Mouse (Mus musculus) retina, embryonic 14.5 days (tissue): ENCODE measurements around the gene Gpr161.

Source experiments
- DNase-seq: peaks from one replicate; pipeline ENCODE4 v3.0.0-alpha.2; 2015; ENCODE audit warnings: low spot score

The Gpr161 gene

GRCm38 (mm10) chr1:165295489-165295888 lies at the start of gene Gpr161:
Gene Gpr161, plus strand, starts transcription at chr1:165295789.
- no peak for DNase-seq

DNA sequence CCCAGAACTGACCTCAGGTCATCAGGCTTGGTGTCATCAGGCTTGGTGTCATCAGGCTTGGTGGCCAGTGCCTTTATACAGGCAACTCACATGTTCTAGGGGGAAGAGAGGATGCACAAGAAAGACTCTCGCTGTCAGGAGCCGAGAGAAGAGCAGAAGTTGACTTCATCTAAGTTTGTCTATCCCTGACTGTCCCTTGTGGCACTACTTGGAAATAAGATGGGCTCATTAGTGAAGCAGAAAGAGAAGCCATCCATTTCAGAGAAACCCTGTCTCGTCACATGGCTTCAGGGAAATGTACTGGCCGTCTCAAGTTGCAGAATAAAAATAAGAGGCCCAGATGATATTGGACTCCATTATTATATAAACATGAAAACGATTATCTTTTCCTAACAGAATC lies 49.0 kb upstream of the Gpr161 start:
- DNase-seq = no peak

DNA sequence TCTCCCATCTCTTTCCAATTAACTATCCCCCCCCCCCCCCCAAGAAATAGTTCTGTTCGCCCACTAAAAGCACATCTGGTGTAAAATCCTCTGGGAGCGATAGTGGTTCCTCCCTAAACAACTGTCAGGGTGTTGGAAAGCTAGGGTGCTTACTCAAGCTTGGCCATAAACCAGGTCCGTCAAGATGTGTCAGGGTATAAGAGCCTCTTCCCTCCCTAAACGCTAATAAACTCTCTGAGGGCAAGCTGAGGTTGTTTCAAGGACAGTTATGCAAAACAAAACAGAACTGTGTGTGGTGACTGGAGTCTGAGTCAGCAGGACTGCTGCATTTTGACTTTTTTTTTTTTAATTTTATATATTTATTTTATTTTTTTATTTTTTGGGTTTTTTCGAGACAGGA lies 48.5 kb upstream of the Gpr161 start:
- DNase-seq = no peak

GRCm38 (mm10) chr1:165247788-165248187 lies 47.8 kb upstream of the Gpr161 start:
- DNase-seq = no peak

DNA sequence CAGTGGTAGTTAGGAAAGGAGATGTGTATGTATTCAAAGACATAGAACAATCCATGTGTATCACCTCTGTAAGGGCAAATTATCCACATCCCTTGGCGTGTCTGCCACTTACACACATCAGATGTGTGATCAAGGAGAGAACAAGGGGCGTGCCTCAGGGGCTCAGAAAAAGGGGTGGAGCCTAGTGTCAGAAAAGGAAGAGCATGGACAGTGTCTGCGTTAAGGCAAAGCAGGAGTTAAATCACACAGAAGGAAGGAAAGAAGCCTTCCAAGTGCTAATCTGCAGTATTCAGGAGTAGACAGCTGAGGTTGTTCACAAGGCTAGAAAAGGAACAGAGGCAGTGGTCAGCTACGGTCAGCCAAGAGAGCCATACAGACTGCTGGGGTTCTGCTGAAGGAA lies 46.7 kb upstream of the Gpr161 start:
- no peak for DNase-seq

GRCm38 (mm10) chr1:165250546-165250945 lies 45.0 kb upstream of the Gpr161 start:
- no peak for DNase-seq

DNA sequence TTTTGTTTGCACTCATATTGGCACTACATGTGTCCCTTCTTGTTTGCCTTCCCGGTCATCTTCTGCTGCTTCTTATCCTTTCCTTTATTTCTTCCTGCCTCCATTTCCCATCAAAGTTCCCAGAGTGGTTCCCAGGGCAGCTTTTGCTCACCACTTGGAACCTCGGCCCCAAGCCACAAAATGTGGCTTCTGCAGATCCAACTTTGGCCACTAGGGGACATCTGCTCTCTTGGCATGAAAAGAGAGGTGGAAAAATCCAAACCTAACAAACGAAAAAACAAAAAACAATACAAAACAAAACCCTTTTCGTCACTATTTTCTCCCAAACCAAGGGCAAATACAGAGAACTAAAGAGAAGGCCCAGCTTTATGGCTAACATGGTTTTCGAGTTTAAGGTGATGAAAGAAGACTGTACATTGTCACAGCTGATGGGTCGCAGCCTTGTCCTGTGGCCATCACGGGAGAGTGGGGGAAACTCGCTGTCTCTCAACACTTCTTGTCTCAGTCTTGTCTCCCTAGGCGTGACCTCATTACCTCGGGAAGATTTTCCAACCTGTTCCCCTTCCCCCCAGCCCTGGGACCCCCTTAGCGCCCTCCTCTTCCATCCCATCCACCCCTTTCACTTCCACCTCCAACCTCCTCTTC lies 43.4 kb upstream of the Gpr161 start:
- DNase-seq = peak; percentile 82

GRCm38 (mm10) chr1:165274946-165275345 lies 20.6 kb upstream of the Gpr161 start:
- no peak for DNase-seq

GRCm38 (mm10) chr1:165280741-165281140 lies 14.8 kb upstream of the Gpr161 start:
- peak; percentile 11 for DNase-seq

DNA sequence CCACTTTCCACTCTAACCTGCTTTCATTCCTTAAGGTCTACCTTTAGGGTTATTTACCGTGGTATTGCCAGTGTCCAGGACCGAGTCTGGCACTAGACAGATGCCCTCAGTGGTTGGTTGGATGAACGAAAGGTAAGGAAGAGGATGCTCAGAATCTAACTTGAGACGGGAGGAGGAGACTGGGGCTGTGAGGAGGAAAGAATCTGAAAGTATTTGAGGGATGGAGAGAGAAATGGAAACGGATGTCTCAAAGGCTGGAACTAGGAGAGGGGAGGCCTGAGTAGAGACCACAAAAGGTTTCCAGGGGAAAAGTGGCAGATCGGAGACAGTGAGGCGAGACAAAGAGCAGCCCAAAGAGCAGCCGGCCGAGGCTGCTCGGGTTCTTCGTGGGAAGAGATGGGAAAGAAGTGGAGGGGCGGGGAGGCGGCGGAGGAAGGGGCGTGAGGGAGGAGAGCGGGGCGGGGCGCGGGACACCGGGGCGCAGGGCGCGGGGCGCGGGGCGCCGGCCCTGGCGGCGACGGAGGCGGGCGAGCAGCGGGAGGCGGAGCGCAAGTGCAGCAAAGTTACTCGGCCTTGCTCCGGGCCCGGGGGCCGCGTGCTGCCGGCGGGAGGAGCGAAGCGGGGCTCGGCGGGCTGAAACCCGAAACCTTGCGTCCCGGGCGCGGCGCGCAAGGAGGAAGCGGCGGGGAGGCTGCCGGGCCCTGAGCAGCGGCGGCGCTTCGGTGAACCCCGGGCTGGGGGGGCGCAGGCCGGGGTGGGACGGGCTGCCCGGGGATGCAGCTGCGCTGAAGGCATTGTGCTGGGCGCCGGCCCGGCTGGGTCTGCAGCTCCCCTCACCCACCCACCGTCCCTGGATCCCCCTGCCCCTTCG lies 14.0 kb upstream of the Gpr161 start:
- peak; percentile 71 for DNase-seq

GRCm38 (mm10) chr1:165282222-165282966 lies 13.2 kb upstream of the Gpr161 start:
- DNase-seq = no peak

- no peak for DNase-seq
These were observed 12.6 kb upstream of the Gpr161 start for GRCm38 (mm10) chr1:165282967-165283345.

- no peak for DNase-seq
These were observed 11.5 kb upstream of the Gpr161 start for GRCm38 (mm10) chr1:165284096-165284495.

DNA sequence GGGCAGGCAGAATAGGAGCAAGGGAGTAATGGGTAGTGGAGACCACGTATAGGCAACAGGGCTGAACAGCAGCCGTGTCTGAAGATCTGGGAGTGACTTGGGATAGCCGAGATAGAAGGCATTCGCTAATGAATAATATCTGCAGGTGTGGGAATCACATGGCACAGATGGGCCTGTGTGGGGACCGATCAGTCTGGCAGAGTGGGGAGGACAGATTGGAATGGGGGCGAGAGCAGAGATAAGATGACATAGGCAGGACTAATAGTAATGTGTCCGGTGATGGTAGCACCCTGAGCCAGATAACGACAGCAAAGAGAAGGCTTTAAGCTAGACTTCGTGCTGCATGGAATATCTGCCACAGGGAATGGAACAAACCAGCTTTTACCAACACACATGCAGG lies 7.4 kb upstream of the Gpr161 start:
- no peak for DNase-seq

- no peak for DNase-seq
These were observed 5.8 kb upstream of the Gpr161 start for GRCm38 (mm10) chr1:165289831-165290230.

- DNase-seq = no peak
These were observed 4.0 kb upstream of the Gpr161 start for GRCm38 (mm10) chr1:165291606-165292005.

DNA sequence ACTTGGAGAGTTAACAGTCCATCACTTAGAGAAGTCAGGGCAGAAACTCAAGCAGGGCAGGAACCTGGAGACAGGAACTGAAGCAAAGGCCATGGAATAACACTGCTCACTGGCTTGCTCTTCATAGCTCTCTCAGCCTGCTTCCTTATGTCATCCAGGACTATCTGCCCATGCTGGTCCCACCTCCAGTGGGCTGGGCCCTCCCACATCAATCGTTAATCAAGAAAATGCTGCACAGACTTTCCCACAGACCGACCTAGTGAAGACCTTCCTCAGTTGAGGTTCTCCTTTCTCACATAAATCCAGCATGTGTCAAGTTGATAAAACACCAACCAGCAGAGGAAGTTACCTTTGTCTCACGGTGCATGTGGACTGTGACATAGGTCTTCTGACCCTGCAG lies 5.5 kb downstream of the Gpr161 start:
- DNase-seq = no peak

DNA sequence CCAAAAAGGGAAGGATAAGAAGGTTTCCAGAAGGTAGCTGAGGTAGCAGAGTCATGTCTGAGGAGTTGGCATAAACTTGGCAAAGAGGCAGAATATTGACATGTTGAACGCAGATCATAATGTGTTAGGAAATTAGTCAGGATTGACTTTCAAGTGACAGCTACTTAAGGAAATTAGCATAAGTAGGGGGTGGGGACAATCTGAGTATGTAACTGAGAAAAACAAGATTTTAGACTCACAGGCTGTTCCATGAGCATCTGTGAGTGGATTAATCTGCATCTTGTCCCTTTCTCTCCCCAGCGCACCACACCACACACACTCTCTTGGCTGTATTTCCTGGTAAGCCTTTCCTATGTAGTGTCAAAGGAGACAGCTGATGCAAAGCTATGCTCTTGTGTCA lies 6.0 kb downstream of the Gpr161 start:
- no peak for DNase-seq

GRCm38 (mm10) chr1:165302455-165303208 lies 7.0 kb downstream of the Gpr161 start:
- no peak for DNase-seq

GRCm38 (mm10) chr1:165303209-165303608 lies 7.6 kb downstream of the Gpr161 start:
- DNase-seq = no peak

- DNase-seq = no peak
These were observed 8.8 kb downstream of the Gpr161 start for GRCm38 (mm10) chr1:165304341-165304740.

GRCm38 (mm10) chr1:165308180-165308579 lies 12.6 kb downstream of the Gpr161 start:
- no peak for DNase-seq
